Mouse (Mus musculus): ENCODE measurements around the gene P2rx1.

DNA sequence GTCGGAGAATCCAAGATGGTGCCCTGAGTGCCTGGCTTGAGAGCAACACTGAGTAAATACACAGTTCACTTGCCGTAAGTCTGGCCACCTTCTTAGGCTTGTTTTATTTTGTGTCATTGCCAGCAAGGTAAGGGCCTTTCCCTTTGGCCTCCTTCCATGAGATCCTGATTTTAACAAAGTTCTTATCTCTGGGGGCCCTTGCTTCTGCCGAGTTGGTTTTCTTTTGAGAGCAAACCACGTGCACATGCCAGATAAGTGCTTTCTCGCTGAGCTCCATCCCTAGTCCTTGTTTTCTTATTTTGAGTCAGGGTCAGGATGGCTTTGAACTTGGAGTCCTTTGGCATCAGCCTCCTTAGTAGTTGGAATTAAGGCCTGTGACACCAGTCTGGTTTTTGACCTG is 58.8 kb downstream of the P2rx1 start:
- no peak for TF ChIP-seq CTCF (IDR thresholded peaks at IDR 0.05; ENCODE audit: borderline replicate concordance, insufficient read depth, low read length)
- no peak for TF ChIP-seq POLR2A (IDR thresholded peaks at IDR 0.05; ENCODE audit: low read depth, low read length)
